Mouse (Mus musculus): Measurements from ENCODE around the gene Ptn.

DNA sequence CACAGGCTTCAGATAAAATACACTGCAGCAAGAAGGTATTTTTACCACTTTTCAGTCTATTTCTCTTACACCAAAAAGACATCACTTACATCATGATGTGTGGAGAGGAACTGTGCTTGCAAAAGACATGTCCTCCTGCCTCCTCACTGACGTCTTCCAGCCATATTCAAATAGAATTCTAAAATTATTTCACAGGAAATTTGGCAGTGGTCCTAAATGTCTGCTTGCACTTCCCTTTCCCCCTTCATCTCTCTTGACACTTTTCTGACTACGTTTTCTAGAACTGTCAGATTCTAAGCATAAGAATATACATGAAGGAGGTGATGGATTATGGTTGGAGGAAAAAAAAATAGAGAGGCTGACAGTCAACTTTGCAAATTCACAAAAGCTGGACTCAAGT, 33.0 kb downstream of the Ptn start:
- no peak for TF ChIP-seq CTCF (IDR thresholded peaks at IDR 0.05; ENCODE audit: borderline replicate concordance, insufficient read depth, low read depth, low read length)
- TF ChIP-seq POLR2A (IDR thresholded peaks at IDR 0.05; ENCODE audit: borderline replicate concordance, insufficient read depth, low read length): no peak
